Mouse (Mus musculus) megakaryocyte progenitor cell, adult 5-6 weeks (primary cell): ENCODE data around the gene Sh3rf3. TPM values are rescaled to one million over a fixed set of nuclear protein-coding genes. Genes with fewer than 3 reads are reported as not detected.

ENCODE experiments used
- ATAC-seq: replicated peaks from 2 replicates; pipeline ENCODE4 v1.8.0; 2016; ENCODE audit warnings: mild to moderate bottlenecking, moderate TSS enrichment, inconsistent platforms; ENCODE audit not compliant: poor library complexity
- total RNA-seq, 2 experiments: library from RNA; stranded (forward) in 1 of 2; stranded (reverse) in 1 of 2; fragments of 157-497, 149-512 nt in 1 of 2; fragments of 200-1000 nt in 1 of 2; gene quantifications; 2 replicates each; pipeline versions ENCODE4 v1.2.3 to v1.2.4; 2015 to 2017

The Sh3rf3 gene
- total RNA-seq, 2 experiments from 2014 or later: 0.05 TPM; not detected in 1

DNA sequence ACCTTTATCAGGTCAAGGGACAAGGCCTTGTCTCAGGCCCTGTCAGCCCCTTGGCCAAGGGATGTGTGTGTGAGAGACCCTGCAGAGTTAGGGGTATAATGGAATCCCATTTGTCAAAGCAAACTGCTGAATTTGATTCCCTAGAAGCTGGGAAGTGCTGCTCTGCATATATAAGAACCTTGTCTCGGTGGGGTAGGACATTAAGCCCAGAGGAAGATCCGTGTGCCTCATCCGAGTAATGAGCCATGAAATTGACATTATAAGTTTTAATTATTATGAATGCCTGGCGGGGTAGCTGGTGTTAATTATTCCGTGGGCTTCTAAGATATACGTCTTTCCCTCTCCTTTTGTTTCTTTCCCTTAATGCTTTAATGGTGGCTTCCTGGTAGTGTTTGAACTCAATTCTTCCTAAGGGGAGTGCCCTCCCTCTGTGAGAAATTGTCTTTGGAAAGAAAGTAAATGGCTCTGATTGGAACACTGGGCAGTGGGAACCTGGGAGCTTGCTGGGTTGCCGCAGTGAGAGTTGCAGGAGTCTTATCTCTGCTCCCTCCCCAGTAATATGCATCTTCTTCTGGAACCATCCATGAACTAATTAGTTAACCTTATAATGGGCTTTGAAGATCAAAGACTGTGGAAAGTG is 166.3 kb downstream of the Sh3rf3 start:
- no peak for ATAC-seq

DNA sequence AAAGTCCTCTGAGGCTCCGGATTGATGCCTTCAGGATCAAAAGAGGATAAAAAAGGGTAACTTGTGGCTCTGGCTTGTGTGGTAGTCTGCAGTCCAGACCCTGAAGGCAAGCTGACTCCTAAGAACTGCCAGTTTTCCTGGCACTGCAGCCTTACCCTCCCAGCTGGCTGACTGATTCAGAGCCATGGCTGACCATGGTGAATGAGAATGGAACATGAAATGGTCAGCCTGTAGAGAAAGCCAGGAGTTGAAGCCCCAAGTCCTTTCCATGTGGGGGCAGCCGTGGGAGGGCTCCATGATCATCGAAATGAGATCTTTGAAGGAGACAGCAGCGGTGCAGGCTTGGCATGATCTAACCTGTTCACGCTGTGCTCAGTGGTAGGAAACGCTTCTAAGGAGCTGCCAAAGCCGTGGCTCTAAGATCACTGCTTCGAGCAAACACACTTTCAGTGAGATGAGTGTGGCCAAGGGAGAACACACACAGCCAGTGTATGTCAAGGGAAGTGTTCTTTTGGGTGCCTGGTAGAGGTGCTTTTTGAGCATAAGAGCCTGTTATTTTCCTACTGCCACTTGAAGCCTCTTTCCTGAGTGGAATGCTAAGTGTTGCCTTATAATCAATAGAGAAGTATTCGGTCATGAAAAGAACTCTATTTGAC is 168.6 kb downstream of the Sh3rf3 start:
- ATAC-seq: no peak

DNA sequence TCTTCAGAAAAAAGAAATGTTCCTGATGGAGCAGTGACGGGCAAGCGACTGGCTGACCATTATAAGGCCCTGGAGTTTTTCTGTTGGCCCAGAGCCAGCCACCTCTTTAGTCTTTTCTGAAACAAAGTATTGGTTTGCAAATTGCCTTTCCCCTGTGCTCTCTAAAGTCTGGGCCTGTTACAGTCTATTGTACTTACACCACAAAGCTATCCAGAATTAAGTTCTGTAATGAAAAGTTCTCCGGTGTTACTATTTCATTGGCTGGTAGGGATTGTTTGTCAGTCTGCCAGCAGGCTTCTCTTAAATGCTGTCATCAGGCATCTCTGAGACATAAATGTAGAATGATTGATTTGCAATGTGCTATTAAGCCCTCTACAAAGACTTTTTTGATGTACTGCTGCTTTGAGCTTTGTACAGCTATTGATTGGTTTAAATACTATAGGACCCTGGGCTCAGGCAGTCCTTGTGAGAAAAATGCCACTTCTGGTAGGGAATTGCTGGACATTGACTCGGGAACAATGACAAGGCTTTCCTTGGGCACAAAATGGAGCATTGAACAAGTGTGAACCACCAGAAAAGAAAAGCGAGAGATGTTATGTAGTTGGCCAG is 169.5 kb downstream of the Sh3rf3 start:
- ATAC-seq: no peak

DNA sequence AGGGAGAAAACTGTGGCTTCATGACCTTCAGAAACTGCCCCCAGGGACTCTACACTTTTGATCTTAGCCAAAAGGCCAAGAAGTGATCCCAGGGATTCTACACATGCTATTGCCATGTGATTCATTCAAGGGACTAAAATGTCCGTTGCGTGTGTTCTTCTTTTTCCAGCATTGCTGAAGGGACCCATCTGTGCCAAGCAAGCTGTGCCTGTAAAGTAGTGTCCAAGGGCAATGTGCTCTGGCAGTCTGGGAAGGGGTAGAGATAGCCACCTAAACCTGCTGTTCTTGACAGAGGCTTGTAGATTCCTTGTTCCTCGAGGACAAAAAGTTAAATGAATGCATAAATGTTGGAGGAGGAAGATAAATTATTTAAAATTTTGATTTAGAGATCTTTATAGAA is 178.5 kb downstream of the Sh3rf3 start:
- ATAC-seq: no peak

DNA sequence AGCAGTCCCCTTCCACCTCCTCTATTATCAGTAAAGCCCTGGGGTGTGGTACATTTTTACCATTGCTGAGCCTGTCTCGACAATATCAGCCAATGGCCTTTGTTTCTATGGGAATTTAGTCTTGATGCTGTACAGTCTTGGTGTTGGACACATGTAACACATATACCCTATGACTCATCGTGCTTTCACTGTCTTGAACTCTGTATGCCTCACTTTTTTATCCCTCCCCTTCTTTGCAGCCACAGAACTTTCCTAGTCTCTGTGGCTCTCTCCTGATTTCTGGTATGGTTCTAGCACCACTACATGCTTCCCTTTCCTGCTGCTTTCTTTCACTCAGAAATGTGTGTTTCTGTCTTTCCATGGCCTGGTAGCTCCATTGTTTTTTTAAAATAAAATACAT is 181.6 kb downstream of the Sh3rf3 start:
- no peak for ATAC-seq

DNA sequence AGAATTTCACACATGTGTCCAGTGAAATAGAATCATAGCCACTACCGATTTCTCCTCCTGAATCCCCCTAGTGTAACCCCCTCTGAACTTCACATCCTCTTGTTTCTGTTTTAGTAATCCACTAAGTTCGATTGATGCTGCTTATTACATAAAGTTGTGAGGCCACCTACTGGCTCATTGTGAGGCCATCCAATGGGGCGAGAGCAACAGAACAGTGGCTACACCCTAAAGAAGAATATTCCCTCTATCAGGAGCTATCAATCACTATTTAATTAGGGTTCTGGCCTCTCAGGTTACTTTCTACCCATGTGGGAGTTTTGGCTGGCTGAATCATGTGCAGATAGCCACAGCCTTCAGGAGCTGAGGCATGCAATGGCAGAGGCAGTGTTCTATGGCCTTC is 182.0 kb downstream of the Sh3rf3 start:
- no peak for ATAC-seq

DNA sequence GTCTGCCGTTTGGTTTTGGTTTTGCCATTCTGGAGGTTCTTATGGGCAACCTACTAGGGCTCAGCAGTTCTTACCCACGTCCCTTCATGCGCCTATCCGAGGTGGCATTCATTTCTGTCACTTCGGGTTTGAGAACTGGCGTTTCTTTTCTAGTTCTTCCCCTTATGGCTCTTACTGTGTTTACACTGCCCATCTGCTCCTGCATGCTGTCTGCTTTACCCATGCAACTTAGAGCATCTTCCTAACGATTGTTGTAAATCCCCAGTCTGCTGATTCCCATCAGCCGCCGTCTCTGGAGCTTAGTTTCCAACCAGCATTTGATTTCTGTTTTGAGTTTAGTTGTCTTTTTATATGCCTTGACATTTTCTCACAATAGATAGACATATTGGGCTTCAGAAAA is 189.2 kb downstream of the Sh3rf3 start:
- ATAC-seq: no peak

DNA sequence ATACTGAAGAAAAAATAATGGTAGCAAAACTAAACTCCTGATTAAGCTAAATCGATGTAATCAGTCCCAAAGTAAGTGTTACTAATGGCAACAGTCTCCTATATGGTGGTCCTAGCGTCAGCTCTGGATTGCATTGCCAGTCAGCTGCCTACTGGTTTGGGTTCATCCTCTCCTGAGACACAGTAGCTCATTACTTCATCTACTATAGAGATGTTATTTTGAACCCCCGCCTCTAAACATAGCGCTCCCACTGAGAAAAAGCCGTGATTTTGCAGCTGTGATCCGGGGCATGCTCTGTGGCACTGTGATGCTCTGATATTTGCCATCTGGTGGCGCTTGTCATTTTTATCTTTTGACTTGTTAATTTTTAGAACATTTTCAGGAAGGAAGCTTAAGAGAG is 198.3 kb downstream of the Sh3rf3 start:
- no peak for ATAC-seq

DNA sequence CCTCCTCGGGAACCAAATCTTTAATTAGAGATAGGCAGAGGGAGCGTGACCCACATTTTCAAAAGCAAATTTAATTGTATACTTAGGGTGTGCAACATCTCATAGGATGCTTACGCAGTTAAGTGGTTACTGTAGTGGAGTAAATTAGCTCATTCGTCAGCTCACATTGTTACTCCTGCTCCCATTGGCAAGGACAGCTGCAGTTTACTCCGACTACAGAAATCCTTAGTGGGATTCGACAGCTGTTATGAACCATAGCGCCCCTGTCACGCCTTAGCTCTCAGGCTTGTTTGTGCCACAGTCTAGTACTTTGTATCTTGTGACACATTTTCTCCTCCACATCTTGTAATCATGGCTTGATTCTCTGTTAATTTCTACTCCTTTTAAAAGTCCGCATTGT is 200.5 kb downstream of the Sh3rf3 start:
- ATAC-seq: no peak

DNA sequence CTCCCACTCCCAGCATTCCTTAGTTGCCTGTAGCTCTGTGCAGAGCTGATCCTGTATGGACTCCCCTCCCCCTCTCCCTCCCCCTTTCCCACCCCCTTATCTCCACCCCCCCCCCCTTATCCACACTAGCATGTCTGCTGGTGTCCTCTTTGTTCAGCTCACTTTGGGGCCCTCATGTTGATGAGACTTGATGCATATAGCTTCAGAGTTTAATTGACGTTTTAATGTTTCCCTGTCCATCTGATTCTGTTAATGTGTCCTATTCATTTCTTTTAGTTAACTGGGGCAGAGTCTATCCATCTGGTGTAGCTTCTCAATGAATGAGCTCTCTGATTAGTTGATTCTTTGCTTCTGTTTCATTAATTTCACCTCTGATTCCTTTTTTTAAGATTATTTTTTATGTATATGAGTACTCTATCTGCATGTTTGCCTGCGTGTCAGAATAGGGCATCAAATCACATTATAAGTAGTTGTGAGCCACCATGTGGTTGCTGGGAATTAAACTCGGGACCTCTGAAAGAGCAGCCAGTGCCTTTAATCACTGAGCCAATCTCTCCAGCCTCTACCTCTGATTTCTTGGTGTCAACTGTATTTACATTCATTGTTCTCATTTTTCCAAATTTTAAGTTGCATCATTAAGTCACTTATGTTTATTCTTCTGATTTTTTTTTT is 206.3 kb downstream of the Sh3rf3 start:
- no peak for ATAC-seq

DNA sequence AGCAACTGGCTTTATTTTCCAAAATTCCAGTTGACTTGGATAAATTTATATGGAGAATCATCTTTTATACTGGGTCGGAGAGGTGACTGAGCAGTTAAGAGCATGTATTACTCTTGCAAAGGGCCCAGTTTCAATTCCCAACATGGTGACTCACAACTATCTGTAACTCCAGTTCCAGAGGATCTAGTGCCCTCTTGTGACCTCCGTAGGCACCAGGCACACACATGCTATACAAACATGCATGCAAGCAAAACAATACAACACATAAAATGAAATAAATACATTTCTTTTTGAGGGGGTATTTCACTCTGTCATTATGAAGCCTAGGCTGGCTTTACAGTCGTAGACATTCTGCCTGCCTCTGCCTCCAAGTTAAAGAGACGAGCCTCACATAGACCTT is 237.3 kb downstream of the Sh3rf3 start:
- no peak for ATAC-seq

DNA sequence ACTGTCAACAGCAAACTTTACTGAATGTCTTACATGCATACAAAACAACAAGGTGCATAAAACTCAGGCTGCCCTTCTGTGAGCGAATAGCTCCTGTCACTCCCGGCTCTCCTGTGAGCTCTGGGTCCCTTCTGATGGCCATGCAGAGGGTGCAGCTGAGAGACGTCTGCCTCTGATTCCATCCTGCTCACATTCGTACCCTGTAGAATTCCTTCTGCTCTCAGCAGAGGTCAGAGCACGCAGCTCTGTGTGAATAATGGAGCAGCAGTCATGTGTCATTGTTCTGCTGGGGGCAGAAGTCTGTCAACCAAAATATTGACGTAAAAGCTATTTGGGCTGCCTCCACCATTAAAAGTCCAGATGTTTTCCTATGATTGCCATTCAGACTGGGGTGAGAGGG is 243.1 kb downstream of the Sh3rf3 start:
- no peak for ATAC-seq

DNA sequence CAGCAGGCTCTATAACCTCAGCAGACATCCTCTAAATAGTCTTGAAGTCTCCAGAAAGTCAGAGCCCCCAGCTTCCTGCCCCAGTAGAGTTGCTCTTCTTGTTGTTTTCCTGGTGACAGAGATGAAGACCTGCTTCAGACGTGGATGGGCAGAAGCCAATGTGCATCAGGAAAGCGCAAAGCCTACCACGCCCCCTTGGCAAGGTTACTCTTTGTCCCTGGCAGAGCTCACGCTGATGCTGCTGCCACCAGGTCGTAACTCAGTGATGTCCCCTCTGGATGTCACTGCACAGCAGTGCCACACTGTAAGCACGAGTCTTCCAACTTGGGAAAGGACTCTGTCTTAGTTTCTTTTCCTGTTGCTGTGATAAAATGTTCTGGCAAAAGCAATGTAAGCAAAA is 253.6 kb downstream of the Sh3rf3 start:
- ATAC-seq: no peak

DNA sequence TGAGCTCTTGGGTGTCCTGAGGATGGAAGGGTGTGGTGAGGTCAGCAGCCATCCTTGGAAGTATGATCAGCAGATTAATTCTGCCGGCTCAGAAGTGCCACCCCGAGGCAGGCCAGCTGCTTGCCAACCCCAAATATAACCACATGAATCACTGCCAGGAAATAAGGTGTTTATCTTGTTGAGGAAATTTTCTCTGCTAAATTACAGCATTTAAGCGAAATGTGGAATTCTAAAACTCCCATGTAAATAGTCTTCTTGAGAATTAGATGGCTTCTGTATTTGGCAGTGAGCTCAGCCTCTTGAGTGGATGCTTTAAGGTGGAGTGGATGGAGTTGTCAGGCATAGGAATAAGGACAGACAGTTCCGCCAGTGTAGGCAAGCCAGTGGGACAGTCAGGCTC is 259.7 kb downstream of the Sh3rf3 start:
- no peak for ATAC-seq

DNA sequence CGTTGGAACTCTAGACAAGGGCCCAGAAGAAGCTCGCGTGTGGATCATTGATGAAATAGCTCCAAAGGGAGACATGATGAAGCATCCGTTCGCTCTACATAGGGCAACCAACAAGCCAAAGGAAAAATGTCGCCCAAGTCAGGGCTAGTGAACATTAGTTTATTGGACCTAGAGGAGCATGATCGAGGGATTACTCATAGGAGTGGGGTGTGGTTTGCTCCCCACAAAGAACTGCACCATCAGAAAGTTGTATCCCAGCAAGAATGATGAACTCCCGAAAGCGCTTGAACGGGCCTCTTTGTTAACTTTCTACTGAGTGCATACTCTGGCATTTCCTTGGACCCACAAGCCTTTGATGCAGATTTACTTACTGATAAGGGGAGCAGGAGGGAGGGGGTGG is 263.5 kb downstream of the Sh3rf3 start:
- ATAC-seq: no peak

DNA sequence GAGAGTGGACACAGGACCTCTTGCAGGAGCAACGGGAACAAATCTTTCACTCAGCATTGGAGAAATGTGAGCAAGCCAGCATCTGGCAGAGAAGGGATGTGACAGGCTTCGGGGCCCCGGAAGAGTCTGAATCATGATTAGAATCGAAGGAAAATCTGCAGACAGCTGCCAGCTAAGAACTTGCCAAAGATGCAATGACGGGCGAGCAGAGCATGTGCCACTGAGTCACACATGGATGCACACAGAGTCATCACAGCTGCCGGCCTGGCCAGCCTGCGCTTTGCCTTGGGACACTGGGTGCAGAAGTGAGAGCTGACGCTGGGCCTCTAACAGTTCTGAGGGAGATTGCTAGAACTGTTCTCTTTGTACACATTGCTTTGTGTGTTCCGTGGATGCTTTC is 264.8 kb downstream of the Sh3rf3 start:
- no peak for ATAC-seq

DNA sequence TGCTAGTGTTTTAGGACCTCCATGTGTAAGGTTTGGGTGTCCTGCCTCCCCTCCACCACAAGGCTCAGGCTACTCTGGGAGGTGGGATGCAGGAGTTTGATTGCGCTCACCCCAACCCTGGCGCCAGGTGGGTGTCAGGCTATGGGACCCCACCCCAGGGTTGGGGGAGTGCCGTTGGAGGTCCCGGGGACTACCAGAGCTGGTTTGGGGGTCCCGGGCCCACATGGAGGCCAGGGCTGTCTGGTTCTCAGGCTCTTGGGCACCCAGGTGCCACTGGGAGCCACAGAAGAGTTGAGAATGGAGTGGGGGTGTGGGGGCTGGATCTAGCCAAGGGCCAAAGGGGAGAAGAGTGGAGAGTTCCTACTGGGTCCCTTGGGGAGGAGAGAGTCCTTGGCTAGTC is 272.4 kb downstream of the Sh3rf3 start:
- no peak for ATAC-seq

DNA sequence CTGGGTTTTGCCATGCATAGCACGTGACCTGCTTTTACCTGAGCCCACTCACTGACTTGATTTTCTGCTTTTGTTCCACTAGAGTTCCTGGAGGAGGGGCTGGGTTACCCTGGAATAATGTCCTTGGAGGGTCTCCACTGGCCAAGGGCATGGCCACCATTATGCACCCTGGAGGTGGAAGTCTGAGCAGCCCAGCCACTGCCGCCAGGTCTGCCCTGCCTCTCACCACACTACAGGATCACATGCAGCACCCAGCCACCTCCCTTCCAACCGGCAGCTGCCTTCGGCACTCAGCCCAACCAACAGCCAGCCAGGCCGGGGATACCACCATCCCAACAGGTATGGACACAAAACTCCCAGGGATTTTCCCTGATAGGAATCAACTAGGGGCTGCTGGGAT is 273.4 kb downstream of the Sh3rf3 start:
- ATAC-seq: no peak

DNA sequence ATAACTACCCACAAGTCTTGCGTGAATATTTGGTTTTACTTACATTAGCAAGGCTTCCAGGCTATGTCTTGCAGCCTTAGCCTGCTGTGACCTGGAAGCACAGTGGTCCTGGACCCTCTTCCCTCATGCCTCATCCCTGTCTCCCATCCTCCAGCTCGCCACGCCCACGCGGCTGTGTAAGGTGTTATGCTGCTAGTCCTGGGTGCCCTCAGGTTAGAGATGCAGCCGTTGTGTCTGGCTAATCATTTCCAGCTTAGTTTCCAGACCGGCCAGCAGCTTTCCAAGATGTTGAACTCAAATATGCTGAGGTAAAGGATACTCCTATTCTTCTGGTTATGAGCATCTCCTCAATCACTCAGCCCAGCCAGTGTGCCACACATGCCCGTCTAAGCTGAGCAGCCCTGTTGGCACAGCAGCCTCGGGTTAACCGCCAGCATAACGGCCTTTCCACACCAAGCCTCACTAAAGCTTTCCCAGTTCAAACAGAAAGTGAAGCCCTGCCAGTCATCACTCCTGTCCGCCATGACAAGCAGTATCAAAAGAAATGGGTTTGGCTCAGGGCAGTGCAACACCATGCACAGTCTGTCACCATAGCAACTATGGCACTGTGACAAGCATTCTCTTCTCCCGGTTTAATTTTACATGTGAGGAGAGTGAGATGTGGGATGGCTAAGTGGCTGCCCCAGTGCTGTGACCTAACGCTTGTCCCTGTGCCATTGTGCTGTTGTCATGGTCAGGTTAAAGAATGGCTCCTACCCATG is 276.9 kb downstream of the Sh3rf3 start:
- ATAC-seq: no peak

DNA sequence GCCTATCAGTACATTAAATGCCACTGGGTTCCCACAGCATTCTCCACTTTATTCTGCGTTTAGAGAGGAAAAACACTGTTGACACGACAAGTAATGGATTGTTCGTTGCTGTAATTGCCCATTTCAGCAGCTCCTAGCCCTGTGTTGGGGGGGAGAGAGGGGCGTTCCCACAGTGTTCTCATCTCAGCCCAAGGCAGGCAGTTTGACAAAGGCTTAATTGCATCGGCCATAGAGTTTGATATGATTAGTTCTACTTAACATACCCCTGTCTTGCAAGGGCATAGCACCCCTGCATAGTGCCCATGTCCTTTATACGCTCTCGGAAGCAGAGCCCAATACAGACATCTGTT is 277.4 kb downstream of the Sh3rf3 start:
- ATAC-seq: no peak

DNA sequence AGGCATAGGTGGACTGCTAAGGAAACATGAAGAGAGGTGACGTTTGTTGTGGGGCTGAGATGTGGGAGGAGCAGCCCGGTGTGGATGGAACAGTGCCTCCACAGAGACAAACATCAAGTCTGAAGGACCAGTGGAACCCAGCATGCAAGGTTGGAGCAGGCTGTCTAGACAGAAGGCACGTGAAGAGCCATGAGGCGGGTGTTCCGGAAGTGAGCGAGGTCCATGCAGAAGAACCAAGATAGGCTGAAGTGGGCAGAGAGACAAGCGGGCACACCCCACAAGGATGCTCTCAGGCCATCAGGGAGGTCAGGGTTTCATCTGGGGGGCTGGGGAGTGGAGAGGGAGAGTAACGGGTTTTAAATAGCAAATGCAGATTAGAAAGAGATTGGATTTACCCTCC is 278.4 kb downstream of the Sh3rf3 start:
- ATAC-seq: no peak

DNA sequence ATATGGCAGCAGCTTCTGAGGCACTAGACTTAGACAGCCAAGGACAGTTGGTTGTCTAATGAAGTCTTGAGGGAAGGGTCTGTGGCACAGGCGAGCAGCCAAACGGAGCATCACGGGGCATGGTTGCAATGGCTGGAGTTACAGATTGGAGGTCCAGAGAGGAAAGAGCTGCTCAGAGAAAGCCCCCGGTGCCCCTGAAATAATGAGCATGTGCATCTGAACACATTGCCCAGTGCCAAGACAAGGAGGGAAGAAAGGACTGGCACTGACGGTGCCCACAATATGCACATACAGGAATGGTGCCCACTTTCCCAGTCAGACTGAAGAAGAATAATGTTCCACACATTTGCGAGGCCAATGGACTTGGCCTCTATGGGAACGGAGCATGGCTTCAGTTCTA is 278.8 kb downstream of the Sh3rf3 start:
- no peak for ATAC-seq
